Mouse (Mus musculus): Measurements from ENCODE around the gene Snx7. TPM values are rescaled to one million over a fixed set of nuclear protein-coding genes. Genes with fewer than 3 reads are reported as not detected.

Snx7 gene
- polyA plus RNA-seq, 1 experiment = 14.8 TPM

GRCm38 (mm10) chr3:117838020-117838419, 30.7 kb downstream of the Snx7 start:
- no peak overlapping the region for H3K27ac ChIP-seq (ENCODE audit: insufficient read depth, low read length)
- TF ChIP-seq POLR2A (IDR thresholded peaks at IDR 0.05; ENCODE audit: extremely low read depth, insufficient read depth, low read length) = no peak
- TF ChIP-seq CTCF (IDR thresholded peaks at IDR 0.05; ENCODE audit: extremely low read depth, insufficient read depth, low read length) = no peak
- peaks cover 4% of the 10 kb centered on the region; the same call in 1 of the 2 replicates for H3K4me1 ChIP-seq (ENCODE audit: control insufficient read depth, insufficient read depth, low read length)
- H3K4me3 ChIP-seq (ENCODE audit: insufficient read depth, low read length) = no peak overlapping the region

GRCm38 (mm10) chr3:117826486-117827200, 42.1 kb downstream of the Snx7 start:
- Histone ChIP-seq H3K4me3 (ENCODE audit: insufficient read depth, low read length) (no peak overlapping the region), H3K27ac (ENCODE audit: insufficient read depth, low read length) (no peak overlapping the region), H3K4me1 (ENCODE audit: control insufficient read depth, insufficient read depth, low read length) (peaks cover 4% of the 10 kb centered on the region; the same call in 1 of the 2 replicates)
- no peak for TF ChIP-seq POLR2A (IDR thresholded peaks at IDR 0.05; ENCODE audit: extremely low read depth, insufficient read depth, low read length)
- TF ChIP-seq CTCF (IDR thresholded peaks at IDR 0.05; ENCODE audit: extremely low read depth, insufficient read depth, low read length) = no peak

GRCm38 (mm10) chr3:117823218-117823617, 45.5 kb downstream of the Snx7 start:
- H3K4me1 ChIP-seq (ENCODE audit: control insufficient read depth, insufficient read depth, low read length) = peaks cover 4% of the 10 kb centered on the region; the same call in 1 of the 2 replicates
- TF ChIP-seq CTCF (IDR thresholded peaks at IDR 0.05; ENCODE audit: extremely low read depth, insufficient read depth, low read length) (no peak), POLR2A (IDR thresholded peaks at IDR 0.05; ENCODE audit: extremely low read depth, insufficient read depth, low read length) (no peak)
- no peak overlapping the region for H3K4me3 ChIP-seq (ENCODE audit: insufficient read depth, low read length)
- H3K27ac ChIP-seq (ENCODE audit: insufficient read depth, low read length) = no peak overlapping the region

- Histone ChIP-seq H3K4me1 (ENCODE audit: control insufficient read depth, insufficient read depth, low read length) (no peaks in the 10 kb centered on the region; the same call in 1 of the 2 replicates), H3K27ac (ENCODE audit: insufficient read depth, low read length) (no peak overlapping the region), H3K4me3 (ENCODE audit: insufficient read depth, low read length) (no peak overlapping the region)
- no peak for TF ChIP-seq CTCF (IDR thresholded peaks at IDR 0.05; ENCODE audit: extremely low read depth, insufficient read depth, low read length)
- no peak for TF ChIP-seq POLR2A (IDR thresholded peaks at IDR 0.05; ENCODE audit: extremely low read depth, insufficient read depth, low read length)
Measured at GRCm38 (mm10) chr3:117817635-117818034, 51.1 kb downstream of the Snx7 start.

- TF ChIP-seq POLR2A (IDR thresholded peaks at IDR 0.05; ENCODE audit: extremely low read depth, insufficient read depth, low read length) (no peak), CTCF (IDR thresholded peaks at IDR 0.05; ENCODE audit: extremely low read depth, insufficient read depth, low read length) (no peak)
- Histone ChIP-seq H3K4me3 (ENCODE audit: insufficient read depth, low read length) (no peak overlapping the region), H3K27ac (ENCODE audit: insufficient read depth, low read length) (no peak overlapping the region), H3K4me1 (ENCODE audit: control insufficient read depth, insufficient read depth, low read length) (no peaks in the 10 kb centered on the region; the same call in 1 of the 2 replicates)
Measured at GRCm38 (mm10) chr3:117814218-117814617, 54.5 kb downstream of the Snx7 start.

- no peak overlapping the region for H3K27ac ChIP-seq (ENCODE audit: insufficient read depth, low read length)
- H3K4me1 ChIP-seq (ENCODE audit: control insufficient read depth, insufficient read depth, low read length) = no peaks in the 10 kb centered on the region; the same call in 1 of the 2 replicates
- TF ChIP-seq CTCF (IDR thresholded peaks at IDR 0.05; ENCODE audit: extremely low read depth, insufficient read depth, low read length) (no peak), POLR2A (IDR thresholded peaks at IDR 0.05; ENCODE audit: extremely low read depth, insufficient read depth, low read length) (no peak)
- H3K4me3 ChIP-seq (ENCODE audit: insufficient read depth, low read length) = no peak overlapping the region
Measured at GRCm38 (mm10) chr3:117812135-117812534, 56.6 kb downstream of the Snx7 start.

- TF ChIP-seq CTCF (IDR thresholded peaks at IDR 0.05; ENCODE audit: extremely low read depth, insufficient read depth, low read length) (no peak), POLR2A (IDR thresholded peaks at IDR 0.05; ENCODE audit: extremely low read depth, insufficient read depth, low read length) (no peak)
- H3K27ac ChIP-seq (ENCODE audit: insufficient read depth, low read length) = no peak overlapping the region
- H3K4me3 ChIP-seq (ENCODE audit: insufficient read depth, low read length) = no peak overlapping the region
- H3K4me1 ChIP-seq (ENCODE audit: control insufficient read depth, insufficient read depth, low read length) = peaks cover 4% of the 10 kb centered on the region; the same call in 1 of the 2 replicates
Measured at GRCm38 (mm10) chr3:117805782-117806181, 63.0 kb downstream of the Snx7 start.

GRCm38 (mm10) chr3:117794501-117794900, 74.2 kb downstream of the Snx7 start:
- Histone ChIP-seq H3K4me1 (ENCODE audit: control insufficient read depth, insufficient read depth, low read length) (no peaks in the 10 kb centered on the region; the same call in 1 of the 2 replicates), H3K27ac (ENCODE audit: insufficient read depth, low read length) (no peak overlapping the region), H3K4me3 (ENCODE audit: insufficient read depth, low read length) (no peak overlapping the region)
- TF ChIP-seq POLR2A (IDR thresholded peaks at IDR 0.05; ENCODE audit: extremely low read depth, insufficient read depth, low read length) = no peak
- TF ChIP-seq CTCF (IDR thresholded peaks at IDR 0.05; ENCODE audit: extremely low read depth, insufficient read depth, low read length) = no peak

GRCm38 (mm10) chr3:117791951-117792350, 76.8 kb downstream of the Snx7 start:
- TF ChIP-seq CTCF (IDR thresholded peaks at IDR 0.05; ENCODE audit: extremely low read depth, insufficient read depth, low read length) (no peak), POLR2A (IDR thresholded peaks at IDR 0.05; ENCODE audit: extremely low read depth, insufficient read depth, low read length) (no peak)
- no peaks in the 10 kb centered on the region; the same call in 1 of the 2 replicates for H3K4me1 ChIP-seq (ENCODE audit: control insufficient read depth, insufficient read depth, low read length)
- H3K27ac ChIP-seq (ENCODE audit: insufficient read depth, low read length) = no peak overlapping the region
- no peak overlapping the region for H3K4me3 ChIP-seq (ENCODE audit: insufficient read depth, low read length)

- Histone ChIP-seq H3K4me3 (ENCODE audit: insufficient read depth, low read length) (no peak overlapping the region), H3K4me1 (ENCODE audit: control insufficient read depth, insufficient read depth, low read length) (no peaks in the 10 kb centered on the region), H3K27ac (ENCODE audit: insufficient read depth, low read length) (no peak overlapping the region)
- TF ChIP-seq POLR2A (IDR thresholded peaks at IDR 0.05; ENCODE audit: extremely low read depth, insufficient read depth, low read length) (no peak), CTCF (IDR thresholded peaks at IDR 0.05; ENCODE audit: extremely low read depth, insufficient read depth, low read length) (no peak)
Measured at GRCm38 (mm10) chr3:117791273-117791672, 77.5 kb downstream of the Snx7 start.

Data from cortical plate, adult 2 months (tissue).